Mouse (Mus musculus) megakaryocyte progenitor cell, adult 5-6 weeks (primary cell): ENCODE measurements at regions not wholly inside any gene's neighbourhood (a gene's known extent, or its start where the extent isn't known, plus 50 kb on each side); places are given as distances from the start of the nearest gene placed in this dataset.

ENCODE experiments used
- ATAC-seq: replicated peaks from 2 replicates; pipeline ENCODE4 v1.8.0; 2016; ENCODE audit warnings: mild to moderate bottlenecking, moderate TSS enrichment, inconsistent platforms; ENCODE audit not compliant: poor library complexity

- ATAC-seq, result no peak
Measured at GRCm38 (mm10) chr15:51635129-51635920, 2249.4 kb upstream of the Gm7489 start.

DNA sequence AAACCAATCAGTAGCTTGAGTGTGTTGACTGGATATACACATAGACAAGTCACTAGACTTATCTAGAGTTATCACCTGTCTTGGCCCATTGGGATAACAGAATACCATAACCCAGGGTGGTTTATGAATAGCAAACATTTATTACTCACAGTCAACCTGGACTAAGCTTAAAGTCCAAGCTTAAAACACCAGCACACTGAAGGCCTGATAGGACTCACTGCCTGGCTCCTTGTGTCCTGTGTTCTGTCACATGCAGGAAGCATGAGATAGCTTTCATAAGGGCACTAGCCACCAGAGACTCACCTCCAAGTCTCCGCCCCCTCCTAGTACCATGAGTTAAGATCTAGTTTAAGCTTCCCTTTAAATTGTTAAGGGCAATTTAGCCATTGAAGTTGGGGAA lies 2247.1 kb upstream of the Gm7489 start:
- no peak for ATAC-seq

- ATAC-seq, result no peak
Measured at GRCm38 (mm10) chr15:51643772-51644311, 2240.9 kb upstream of the Gm7489 start.

GRCm38 (mm10) chr15:51646304-51646703 lies 2238.4 kb upstream of the Gm7489 start:
- no peak for ATAC-seq

GRCm38 (mm10) chr15:51652497-51652896 lies 2232.2 kb upstream of the Gm7489 start:
- no peak for ATAC-seq

DNA sequence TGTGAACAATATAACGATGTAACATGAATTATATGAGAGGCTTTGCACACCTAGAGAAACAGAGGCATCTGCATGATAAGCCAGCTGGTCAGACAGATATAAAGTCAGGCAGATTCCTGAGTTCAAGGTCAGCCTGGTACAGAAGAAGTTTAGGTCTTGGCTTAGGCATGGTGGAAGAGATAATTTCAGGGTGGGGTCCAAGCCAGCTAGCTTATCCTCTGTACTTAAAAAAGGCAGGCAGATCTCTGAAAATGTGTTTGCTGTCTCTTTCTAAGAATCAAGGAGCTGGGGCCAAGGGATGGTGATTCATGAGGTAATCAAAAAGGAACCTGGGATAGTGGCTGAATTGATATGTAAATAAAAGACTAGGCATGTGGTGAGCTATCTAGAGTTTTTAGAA lies 2227.1 kb upstream of the Gm7489 start:
- ATAC-seq, result no peak

- ATAC-seq, result no peak
Measured at GRCm38 (mm10) chr15:51668340-51668739, 2216.4 kb upstream of the Gm7489 start.

- ATAC-seq, result no peak
Measured at GRCm38 (mm10) chr15:51671667-51672372, 2212.9 kb upstream of the Gm7489 start.

- ATAC-seq, result peak; percentile 65
Measured at GRCm38 (mm10) chr15:51673483-51673882, 2211.2 kb upstream of the Gm7489 start.

DNA sequence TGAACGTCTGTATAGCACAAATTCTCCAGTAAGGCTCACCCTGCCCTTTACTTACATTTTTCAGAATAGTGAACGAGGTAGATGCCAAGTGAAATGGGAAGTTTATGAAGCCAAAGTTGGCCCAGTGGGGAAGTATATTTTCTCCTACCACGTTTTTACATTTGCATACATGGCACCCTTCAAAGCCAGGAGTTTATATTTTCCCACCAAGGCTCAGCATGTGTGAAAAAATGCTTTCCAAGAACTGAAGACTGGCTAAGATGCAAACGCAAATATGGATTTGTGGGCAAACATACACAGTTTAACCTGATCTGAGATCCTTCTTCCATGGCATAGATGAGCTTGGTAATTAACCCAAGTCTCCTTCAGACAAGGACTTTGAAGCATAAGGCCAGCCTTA lies 2209.4 kb upstream of the Gm7489 start:
- ATAC-seq, result no peak

- no peak for ATAC-seq
Measured at GRCm38 (mm10) chr15:51676694-51677093, 2208.0 kb upstream of the Gm7489 start.

DNA sequence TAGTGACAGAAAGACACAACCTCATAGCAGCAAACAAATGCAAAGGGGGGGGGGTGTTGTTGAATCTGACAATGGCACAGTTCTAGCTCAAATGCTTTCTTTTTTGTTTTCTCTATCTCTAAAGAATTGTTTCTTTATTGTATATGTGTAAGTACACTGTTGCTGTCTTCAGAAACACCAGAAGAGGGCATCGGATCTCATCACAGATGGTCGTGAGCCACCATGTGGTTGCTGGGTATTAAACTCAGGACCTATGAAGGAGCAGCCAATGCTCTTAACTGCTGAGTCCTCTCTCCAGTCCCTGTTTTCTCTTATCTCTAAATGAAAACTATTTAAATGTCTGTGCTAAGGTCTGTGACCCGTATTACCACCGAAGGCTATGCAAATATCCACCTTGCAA lies 2207.4 kb upstream of the Gm7489 start:
- ATAC-seq, result no peak

- ATAC-seq, result peak; percentile 54
Measured at GRCm38 (mm10) chr15:51679186-51679902, 2205.4 kb upstream of the Gm7489 start.

DNA sequence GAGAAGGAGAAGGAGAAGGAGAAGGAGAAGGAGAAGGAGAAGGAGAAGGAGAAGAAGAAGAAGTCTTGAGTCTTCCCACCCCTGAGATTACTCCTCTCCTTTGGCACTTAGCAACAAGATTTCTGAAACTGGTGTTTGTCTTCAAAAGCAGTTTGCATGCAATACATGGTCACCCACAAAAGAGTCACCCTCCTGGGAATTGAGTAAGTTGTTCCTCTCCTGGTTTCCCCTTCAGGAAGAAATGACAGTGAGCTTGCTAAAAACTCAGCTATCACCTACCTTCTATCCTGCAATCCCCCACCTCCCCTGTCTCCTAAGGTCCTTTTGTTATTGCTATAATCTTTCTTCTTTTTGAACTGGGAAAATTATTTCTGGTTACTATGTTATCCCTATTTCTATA lies 2204.2 kb upstream of the Gm7489 start:
- ATAC-seq, result peak; percentile 33; the same call in 1 of the 2 replicates

GRCm38 (mm10) chr15:51681191-51681590 lies 2203.5 kb upstream of the Gm7489 start:
- ATAC-seq, result no peak

GRCm38 (mm10) chr15:51682331-51682730 lies 2202.4 kb upstream of the Gm7489 start:
- ATAC-seq, result 0 out of 2 replicates have a peak, but pooled peaks have one; percentile 18

DNA sequence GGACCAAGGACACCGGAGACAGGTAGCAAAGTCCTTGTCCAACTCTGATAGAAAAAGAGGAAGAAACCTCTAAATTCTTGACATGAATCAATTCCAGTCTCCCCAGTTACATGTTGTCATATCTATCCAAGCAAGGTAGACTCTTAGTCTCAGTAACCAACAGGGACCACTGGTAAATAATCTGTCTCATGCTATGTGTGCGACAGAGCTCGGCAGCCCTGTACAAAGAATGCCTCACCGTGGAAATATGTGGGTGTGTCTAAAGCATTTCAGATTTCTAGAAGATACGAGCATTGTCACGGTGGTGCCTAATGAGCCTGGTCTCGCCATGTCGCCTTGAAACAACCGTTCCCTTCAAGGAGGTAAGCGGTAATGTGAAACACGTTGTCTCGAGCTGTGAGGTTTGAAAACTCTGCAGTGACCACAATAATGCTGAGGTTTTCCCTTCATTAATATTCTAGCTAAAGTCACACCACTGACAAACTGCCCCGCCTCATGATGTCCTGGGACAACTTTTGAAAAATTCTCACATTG lies 2197.6 kb upstream of the Gm7489 start:
- ATAC-seq, result no peak

- peak; percentile 81 for ATAC-seq
Measured at GRCm38 (mm10) chr15:51689498-51689897, 2195.2 kb upstream of the Gm7489 start.

GRCm38 (mm10) chr15:51692671-51693070 lies 2192.0 kb upstream of the Gm7489 start:
- peak; percentile 84 for ATAC-seq

DNA sequence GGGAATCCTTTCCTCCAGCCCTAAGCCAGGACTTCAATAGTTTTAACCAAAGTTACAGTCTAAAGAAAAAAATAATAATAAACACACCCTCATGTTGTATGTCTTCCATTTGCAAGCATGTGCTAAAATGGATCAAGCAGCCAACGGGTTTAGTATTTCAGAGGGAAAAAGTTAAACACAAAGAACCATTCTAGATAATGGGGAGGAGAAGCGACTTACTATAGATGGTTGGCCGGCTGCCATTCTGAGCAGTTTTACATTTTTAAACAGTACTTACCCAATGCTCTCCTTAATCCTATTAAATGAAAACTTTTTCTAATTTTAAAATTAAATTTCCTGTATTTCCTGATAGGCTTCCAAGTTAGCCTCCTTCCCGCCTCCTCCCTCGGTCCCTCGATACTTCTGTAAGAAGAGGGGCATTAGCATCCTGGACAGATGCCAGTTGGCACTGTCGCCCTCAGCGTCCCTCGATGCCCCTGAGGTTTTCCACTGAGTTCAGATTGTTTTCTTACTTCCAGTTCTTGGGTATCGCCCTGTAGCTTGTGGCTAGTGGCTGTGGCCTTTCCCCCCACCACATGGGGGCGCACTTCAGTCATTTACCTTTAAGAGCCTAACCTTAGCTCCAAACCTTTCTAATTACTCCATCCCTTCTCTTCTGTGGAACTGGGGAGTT lies 2188.2 kb upstream of the Gm7489 start:
- peak; percentile 78 for ATAC-seq

DNA sequence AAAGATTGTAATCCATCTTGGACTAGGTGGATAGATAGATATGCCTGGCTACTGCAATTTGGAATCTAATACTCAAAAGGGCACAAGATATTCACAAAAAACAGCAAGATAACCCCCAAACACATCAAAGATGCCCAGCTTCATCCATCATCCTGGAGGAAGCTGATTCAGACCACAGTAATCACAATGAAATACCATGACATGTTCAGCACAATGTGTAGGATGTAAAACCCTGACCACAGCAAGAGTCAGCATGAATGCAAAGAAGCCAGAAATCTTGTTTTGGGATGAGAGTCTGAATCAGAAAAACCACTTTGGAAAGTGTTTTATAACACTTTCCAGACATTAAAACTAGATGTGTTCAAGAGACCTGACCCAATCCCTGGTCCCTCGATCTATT lies 2180.5 kb upstream of the Gm7489 start:
- ATAC-seq, result no peak
